Mouse (Mus musculus) small intestine, adult 2 months (tissue): ENCODE data around the gene Gm17482.

Experiments used
- CTCF ChIP-seq: fragments of 200-500 bp; IDR thresholded peaks from 2 replicates; pipeline ENCODE4 v1.5.1; 2012; ENCODE audit warnings: low read depth, mild to moderate bottlenecking, control low read depth, inconsistent platforms, low read length, moderate library complexity, mixed read lengths; ENCODE audit not compliant: insufficient replicate concordance, insufficient read length; ENCODE audit errors: extremely low read depth
- POLR2A ChIP-seq: fragments of 200-500 bp; IDR thresholded peaks from 2 replicates; pipeline ENCODE4 v1.6.1; 2012; ENCODE audit warnings: low read depth, mild to moderate bottlenecking, control low read depth, inconsistent platforms, low read length, moderate library complexity

DNA sequence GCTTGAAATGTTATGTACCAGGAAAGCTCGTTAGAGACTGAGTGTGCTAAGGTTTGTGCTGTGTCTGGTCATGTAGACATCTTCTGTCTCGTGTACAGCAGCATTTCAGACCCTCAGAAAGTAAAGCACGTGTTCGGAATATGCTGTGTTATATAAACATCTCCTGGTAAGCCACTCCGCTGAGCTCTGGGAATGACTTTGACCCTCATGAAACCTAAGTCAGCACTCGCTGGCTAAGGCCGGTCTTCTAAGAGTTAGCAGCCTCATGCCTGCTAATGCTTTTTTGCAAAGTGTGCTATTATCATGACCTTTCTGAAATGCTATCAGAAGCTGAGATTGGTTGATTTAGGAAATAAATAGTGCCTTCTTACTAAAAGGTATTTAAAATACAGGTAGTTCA is 36.0 kb upstream of the Gm17482 start:
- TF ChIP-seq CTCF (no peak), POLR2A (no peak)
